7 mouse cellular contexts compared by ENCODE assay signal in genomic region chr2:119546848-119547521, GRCm38 (mm10). TPM values are rescaled to one million over a fixed set of nuclear protein-coding genes. Genes with fewer than 3 reads are reported as not detected.
A peak's percentile ranks its signal among the peaks of the same experiment; 100 is the strongest.
DNase-seq lines count a peak whose midpoint lies in the region; ATAC-seq lines count a peak whose summit lies in the region.

No protein-coding gene starts in this region.

- H3K36me3 ChIP-seq in intestine, embryonic 15.5 days: no peaks in the 10 kb centered on the region
- H3K36me3 ChIP-seq in midbrain, embryonic 10.5 days: peaks cover 3% of the 10 kb centered on the region; the same call in 1 of the 2 replicates

- WGBS in intestine, embryonic 15.5 days: under 1% methylated on average over 30 of the region's 30 CpGs
- under 1% methylated on average over 30 of the region's 30 CpGs for WGBS in midbrain, embryonic 10.5 days

- intact Hi-C loops in left cerebral cortex, postnatal 25 days (cut with DNase I): loop anchor here (1.0 kb wide), 2 partner anchors 47 to 70 kb away; partner anchors contain the start of gene Ino80

- peak overlapping the region; percentile 59 for H3K4me3 ChIP-seq in intestine, embryonic 15.5 days (replicated peaks)
- peak overlapping the region; percentile 65 for H3K4me3 ChIP-seq in midbrain, embryonic 10.5 days

- no peaks in the 10 kb centered on the region for H3K27me3 ChIP-seq in intestine, embryonic 15.5 days (replicated peaks)
- no peaks in the 10 kb centered on the region for H3K27me3 ChIP-seq in midbrain, embryonic 10.5 days (ENCODE audit: low read depth, poor library complexity, severe bottlenecking)

- H3K27ac ChIP-seq in intestine, embryonic 15.5 days: peak overlapping the region; percentile 74
- peak overlapping the region; percentile 84 for H3K27ac ChIP-seq in midbrain, embryonic 10.5 days (replicated peaks)

- peak overlapping the region; percentile 45; the same call in 1 of the 2 replicates for H3K9ac ChIP-seq in intestine, embryonic 15.5 days

- H3K4me1 ChIP-seq in intestine, embryonic 15.5 days (replicated peaks): peaks cover 4% of the 10 kb centered on the region; the same call in 1 of the 2 replicates
- H3K4me1 ChIP-seq in midbrain, embryonic 10.5 days: peaks cover 26% of the 10 kb centered on the region

- no peaks in the 10 kb centered on the region for H3K9me3 ChIP-seq in intestine, embryonic 15.5 days
- no peaks in the 10 kb centered on the region for H3K9me3 ChIP-seq in midbrain, embryonic 10.5 days (replicated peaks)

- peak; percentile 75 to 82 for DNase-seq in adrenal gland, adult 18-20 months (ENCODE audit: low spot score in 2 of 2)
- peak; percentile 90 for DNase-seq in embryo, embryonic 11 days
- peak; percentile 88 for DNase-seq in gastrocnemius, postnatal 25 days
- DNase-seq in left cerebral cortex, postnatal 25 days (ENCODE audit: low spot score in 2 of 2): peak; percentile 65 to 79
- peak; percentile 90 for DNase-seq in midbrain, embryonic 10.5 days (ENCODE audit: low spot score)
- DNase-seq in right cerebral cortex, postnatal 4 days: peak; percentile 70

- peak; percentile 80 for ATAC-seq in intestine, embryonic 15.5 days

- H3K4me2 ChIP-seq in intestine, embryonic 15.5 days (replicated peaks): peak overlapping the region; percentile 84

RNA-seq across cellular contexts. Expression of gene Exd1, which starts 0.4 kb away (rescaled TPM):
- 1 to 10 TPM; 2.5 to 2.6 TPM for total RNA-seq in adrenal gland, adult 18-20 months (2021)
- total RNA-seq in gastrocnemius, postnatal 25 days (2021): under 1 TPM; 0.51 to 0.82 TPM
- polyA plus RNA-seq in intestine, embryonic 15.5 days (2015; fragmentation: Nextera tagmentation; extraction: Ambion mirVana): 0.18 and 0.25 TPM in 2 replicates
- under 1 TPM; 0.57 to 0.98 TPM for total RNA-seq in left cerebral cortex, postnatal 25 days (2021)
- polyA plus RNA-seq in midbrain, embryonic 10.5 days (2016; fragmentation: Nextera tagmentation; extraction: Ambion mirVana): 0.39 and 0.62 TPM in 2 replicates

RNA-seq across cellular contexts. Expression of gene Chp1, which starts 0.5 kb away (rescaled TPM):
- total RNA-seq in adrenal gland, adult 18-20 months (2021): 100 to 1,000 TPM; 306 to 408 TPM
- 10 to 100 TPM; 60.8 to 84.9 TPM for total RNA-seq in gastrocnemius, postnatal 25 days (2021)
- 53.6 and 54.9 TPM in 2 replicates for polyA plus RNA-seq in intestine, embryonic 15.5 days (2015; fragmentation: Nextera tagmentation; extraction: Ambion mirVana)
- total RNA-seq in left cerebral cortex, postnatal 25 days (2021): 100 to 1,000 TPM; 157 to 170 TPM
- 46.3 and 50.8 TPM in 2 replicates for polyA plus RNA-seq in midbrain, embryonic 10.5 days (2016; fragmentation: Nextera tagmentation; extraction: Ambion mirVana)

Comparison
In these comparisons a context has a peak if more than half of its experiments do, and no peak if none do; other contexts are left out.
1. Peak in every context shown above with its lines: DNase-seq, ATAC-seq, H3K4me3 ChIP-seq and H3K27ac ChIP-seq.